Mouse (Mus musculus) colon, adult 2 months (tissue): ENCODE data around the gene A2m. TPM values are rescaled to one million over a fixed set of nuclear protein-coding genes. Genes with fewer than 3 reads are reported as not detected.

ENCODE experiments used
- polyA plus RNA-seq: library from polyadenylated mRNA; depleted of rRNA; stranded (reverse); fragments of >200 nt; gene quantifications from 2 replicates; pipeline ENCODE4 v1.2.3, GENCODE M21; 2012; rRNA removed

Gene A2m
- 0.02 TPM in 1 of 2 replicates, not detected in the other for polyA plus RNA-seq

DNA sequence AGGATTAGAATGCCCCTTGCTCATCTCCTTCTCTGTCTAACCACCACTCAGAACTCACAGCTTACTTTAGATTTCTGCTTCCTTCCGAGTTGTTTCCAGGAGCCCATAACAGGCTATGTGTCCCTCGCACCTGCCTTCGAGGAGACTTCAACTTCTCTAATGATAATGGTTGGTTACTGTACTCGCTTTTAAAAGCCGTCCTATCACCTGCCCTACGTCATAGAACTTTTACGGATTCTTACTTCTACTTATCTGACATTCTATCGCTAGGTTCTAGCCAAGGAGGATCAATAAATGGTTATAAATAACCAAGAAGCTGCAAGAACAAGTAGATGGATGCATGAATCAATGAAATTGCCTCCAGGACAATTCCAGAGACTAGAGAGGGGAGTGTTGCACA is at the start of gene A2m:
TSS of gene A2m (plus strand) at position 301 of the 400 bp plus-strand sequence.

Other genes with a start within 250 kb of the A2m start
- gene Iqsec3, start 161.7 kb upstream of the A2m start, polyA plus RNA-seq, result 0.77 and 1.0 TPM in 2 replicates
- gene Gm7298, start 97.6 kb downstream of the A2m start, polyA plus RNA-seq, result not detected in 2 replicates
- gene Mug1, start 203.2 kb downstream of the A2m start, polyA plus RNA-seq, result 0.02 and 0.06 TPM in 2 replicates